Mouse (Mus musculus) ES-Bruce4 (cell line): ENCODE measurements around the gene Col11a2. TPM values are rescaled to one million over a fixed set of nuclear protein-coding genes. Genes with fewer than 3 reads are reported as not detected.

Experiments
- H3K27ac ChIP-seq: 2 replicates; pipeline ENCODE4 v1.5.1; 2012; ENCODE audit warnings: low read length, inconsistent platforms; ENCODE audit not compliant: insufficient read depth
- H3K27me3 ChIP-seq: 2 replicates; pipeline ENCODE4 v1.6.1; 2012; ENCODE audit warnings: mild to moderate bottlenecking, low read length, inconsistent platforms; ENCODE audit not compliant: control insufficient read depth, poor library complexity, insufficient read depth, severe bottlenecking
- H3K36me3 ChIP-seq: 2 replicates; pipeline ENCODE4 v1.6.1; 2012; ENCODE audit warnings: inconsistent platforms, mild to moderate bottlenecking, low read length, moderate library complexity; ENCODE audit not compliant: control insufficient read depth, poor library complexity, insufficient read depth, severe bottlenecking
- H3K4me1 ChIP-seq: one replicate; pipeline ENCODE4 v1.8.1; 2011; ENCODE audit warnings: low read length; ENCODE audit not compliant: control insufficient read depth, insufficient read depth
- H3K4me3 ChIP-seq: 2 replicates; pipeline ENCODE4 v1.5.1; 2011; ENCODE audit warnings: low read depth, mild to moderate bottlenecking, low read length
- H3K9ac ChIP-seq: 2 replicates; pipeline ENCODE4 v1.6.1; 2012; ENCODE audit warnings: low read depth, mild to moderate bottlenecking, inconsistent platforms; ENCODE audit not compliant: poor library complexity, severe bottlenecking
- H3K9me3 ChIP-seq: replicated peaks from 2 replicates; pipeline ENCODE4 v1.6.1; 2012; ENCODE audit warnings: mild to moderate bottlenecking, low read length, inconsistent platforms; ENCODE audit not compliant: control insufficient read depth, poor library complexity, insufficient read depth, severe bottlenecking
- CTCF ChIP-seq: IDR thresholded peaks from one replicate; pipeline ENCODE4 v1.8.1; 2011; ENCODE audit warnings: low read depth, low read length
- EP300 ChIP-seq: IDR thresholded peaks from 2 replicates; pipeline ENCODE4 v1.6.1; 2011; ENCODE audit warnings: low read depth, low read length; ENCODE audit not compliant: insufficient read depth
- POLR2A ChIP-seq: IDR thresholded peaks from one replicate; pipeline ENCODE4 v1.8.1; 2011; ENCODE audit warnings: low read length; ENCODE audit not compliant: insufficient read depth
- polyA plus RNA-seq: library from polyadenylated mRNA; stranded (reverse); fragments of >200 nt; gene quantifications from 2 replicates; pipeline ENCODE4 v1.2.4, GENCODE M21; 2011; ENCODE audit warnings: low read depth; ENCODE audit not compliant: missing spikeins, insufficient read depth, insufficient read length

The Col11a2 gene
- polyA plus RNA-seq, 1 experiment = 0.82 TPM

GRCm38 (mm10) chr17:34032174-34032632 lies 7.0 kb upstream of the Col11a2 start:
- H3K27ac ChIP-seq = 0 out of 2 replicates have a peak overlapping the region, but pooled peaks have one; percentile 7
- H3K9me3 ChIP-seq = no peaks in the 10 kb centered on the region
- H3K9ac ChIP-seq = peak overlapping the region; percentile 97
- H3K27me3 ChIP-seq = no peaks in the 10 kb centered on the region
- peak overlapping the region; percentile 64 for H3K4me3 ChIP-seq
- TF ChIP-seq EP300 = no peak
- TF ChIP-seq POLR2A = no peak
- TF ChIP-seq CTCF = no peak
- peaks cover 30% of the 10 kb centered on the region for H3K36me3 ChIP-seq
- no peaks in the 10 kb centered on the region for H3K4me1 ChIP-seq

GRCm38 (mm10) chr17:34032806-34033205 lies 6.4 kb upstream of the Col11a2 start:
- Histone ChIP-seq H3K9me3 (no peaks in the 10 kb centered on the region), H3K27ac (no peak overlapping the region), H3K4me3 (peak overlapping the region; percentile 64), H3K27me3 (no peaks in the 10 kb centered on the region), H3K4me1 (no peaks in the 10 kb centered on the region), H3K9ac (peak overlapping the region; percentile 97), H3K36me3 (peaks cover 33% of the 10 kb centered on the region)
- no peak for TF ChIP-seq POLR2A
- TF ChIP-seq EP300 = no peak

- Histone ChIP-seq H3K9me3 (no peaks in the 10 kb centered on the region), H3K4me3 (no peak overlapping the region), H3K36me3 (peaks cover 32% of the 10 kb centered on the region), H3K27ac (no peak overlapping the region), H3K4me1 (no peaks in the 10 kb centered on the region), H3K9ac (no peak overlapping the region), H3K27me3 (no peaks in the 10 kb centered on the region)
- TF ChIP-seq EP300 = no peak
- TF ChIP-seq CTCF = no peak
- no peak for TF ChIP-seq POLR2A
These were observed 5.8 kb upstream of the Col11a2 start for GRCm38 (mm10) chr17:34033441-34033840.

DNA sequence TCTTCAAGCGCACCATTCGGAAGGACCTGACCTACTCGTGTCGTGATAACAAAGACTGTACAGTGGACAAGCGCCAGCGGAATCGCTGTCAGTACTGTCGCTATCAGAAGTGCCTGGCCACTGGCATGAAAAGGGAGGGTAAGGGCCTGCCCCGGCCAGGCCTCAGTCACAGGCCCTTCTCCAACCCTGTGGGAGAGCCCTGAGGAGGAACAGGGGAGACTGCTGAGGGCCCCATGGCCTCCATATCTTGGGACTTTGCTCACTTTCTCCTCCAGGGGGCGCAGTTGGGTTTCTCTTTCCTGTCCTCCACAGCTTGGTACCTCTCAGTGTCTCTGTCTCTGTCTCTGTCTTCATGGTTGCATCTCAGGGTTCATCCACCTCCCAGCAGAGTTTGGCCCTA lies 5.2 kb upstream of the Col11a2 start:
- Histone ChIP-seq H3K27ac (no peak overlapping the region), H3K36me3 (peaks cover 26% of the 10 kb centered on the region), H3K9me3 (no peaks in the 10 kb centered on the region), H3K4me3 (no peak overlapping the region), H3K27me3 (no peaks in the 10 kb centered on the region), H3K9ac (no peak overlapping the region), H3K4me1 (no peaks in the 10 kb centered on the region)
- TF ChIP-seq EP300 (no peak), CTCF (peak; percentile 67)

GRCm38 (mm10) chr17:34035517-34035916 lies 3.7 kb upstream of the Col11a2 start:
- Histone ChIP-seq H3K4me3 (no peak overlapping the region), H3K36me3 (0 out of 2 replicates have a peak, but pooled peaks cover 13% of the 10 kb centered on the region), H3K27ac (no peak overlapping the region), H3K27me3 (no peaks in the 10 kb centered on the region), H3K4me1 (no peaks in the 10 kb centered on the region), H3K9me3 (no peaks in the 10 kb centered on the region), H3K9ac (no peak overlapping the region)
- TF ChIP-seq CTCF (no peak), EP300 (no peak), POLR2A (no peak)

DNA sequence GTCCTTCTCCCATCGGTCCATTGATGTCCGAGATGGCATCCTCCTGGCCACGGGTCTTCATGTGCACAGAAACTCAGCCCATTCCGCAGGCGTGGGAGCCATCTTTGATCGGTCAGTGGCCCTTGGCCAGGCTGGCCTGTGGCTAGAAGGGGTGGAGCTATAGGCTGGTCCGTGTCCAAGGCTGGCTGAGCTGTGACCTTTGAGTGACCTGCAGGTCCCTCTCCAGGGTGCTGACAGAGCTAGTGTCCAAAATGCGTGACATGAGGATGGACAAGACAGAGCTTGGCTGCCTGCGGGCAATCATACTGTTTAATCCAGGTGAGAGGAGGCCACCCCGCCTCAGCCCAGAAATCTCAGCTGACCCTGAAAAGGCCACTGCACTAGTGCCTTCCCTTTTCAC lies 2.6 kb upstream of the Col11a2 start:
- H3K4me1 ChIP-seq = no peaks in the 10 kb centered on the region

More for the DNA sequence above, 2.6 kb upstream of the Col11a2 start:
- Histone ChIP-seq H3K27ac (no peak overlapping the region), H3K36me3 (0 out of 2 replicates have a peak, but pooled peaks cover 13% of the 10 kb centered on the region), H3K4me3 (no peak overlapping the region), H3K9ac (no peak overlapping the region), H3K27me3 (no peaks in the 10 kb centered on the region), H3K9me3 (no peaks in the 10 kb centered on the region)
- TF ChIP-seq CTCF = no peak
- TF ChIP-seq POLR2A = no peak
- TF ChIP-seq EP300 = no peak
